Mouse (Mus musculus): Measurements from ENCODE around the gene Csad. TPM values are rescaled to one million over a fixed set of nuclear protein-coding genes. Genes with fewer than 3 reads are reported as not detected.

Gene Csad
- total and polyA plus RNA-seq, 2 experiments from 2014 or later, result 30.3 to 32.8 TPM

DNA sequence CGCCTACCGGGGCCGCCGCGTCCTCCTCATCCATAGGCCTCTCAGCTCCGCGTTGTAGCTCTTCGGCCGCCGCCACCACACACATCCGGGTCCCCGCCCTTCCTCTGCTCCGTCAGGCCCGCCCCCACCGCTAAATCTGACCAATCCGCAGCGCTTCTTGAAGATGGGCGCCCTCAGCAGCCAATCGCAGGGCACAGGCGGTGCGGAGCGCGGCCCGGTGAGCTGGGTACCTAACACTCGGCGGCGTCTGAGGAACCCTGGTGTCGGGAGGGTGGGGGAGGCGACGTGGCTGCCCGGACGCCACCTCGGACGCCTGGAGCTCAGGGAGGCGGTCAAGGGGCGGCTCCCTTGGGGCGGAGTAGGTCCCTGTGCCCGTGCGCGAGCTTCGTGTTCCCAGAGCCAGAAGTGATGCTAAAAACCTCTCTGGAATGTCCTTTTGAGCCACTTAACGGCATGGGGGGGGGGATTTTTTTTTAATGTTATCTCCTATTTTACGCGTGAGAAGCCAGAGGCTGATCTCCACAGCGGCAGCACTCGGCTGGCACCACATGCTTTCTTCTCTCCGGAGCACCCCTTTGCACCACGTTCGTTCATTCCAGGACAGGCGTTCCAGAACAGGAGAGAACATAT is 68.3 kb downstream of the Csad start, which contains the start of gene Spryd3:
Gene Spryd3 (minus strand): TSS at position 106 of the 630 bp plus-strand sequence.
- H3K4me1 ChIP-seq (ENCODE audit: insufficient read depth, low read length), result no peaks in the 10 kb centered on the region
- 0 out of 2 replicates have a peak, but pooled peaks have one; percentile 18 for TF ChIP-seq CTCF (IDR thresholded peaks at IDR 0.05)
- ATAC-seq (ENCODE audit: low FRiP score) (peak; percentile 99), DNase-seq (ENCODE audit: low spot score) (peak; percentile 96)
- H3K9me3 ChIP-seq (ENCODE audit: low read length), result no peaks in the 10 kb centered on the region
- peak within 1 kb of the TSS; percentile 80 for H3K9ac ChIP-seq (replicated peaks; ENCODE audit: low read length, poor library complexity, severe bottlenecking)
- peaks cover 15% of the 10 kb centered on the region for H3K36me3 ChIP-seq (ENCODE audit: insufficient read depth, low read length)
- peak within 1 kb of the TSS; percentile 77 for H3K27ac ChIP-seq (ENCODE audit: low read depth, low read length)
- H3K4me3 ChIP-seq (ENCODE audit: low read depth, low read length), result peak within 1 kb of the TSS; percentile 75
- WGBS, result under 1% methylated on average over 50 of the region's 50 CpGs
- peak within 1 kb of the TSS; percentile 72 for H3K4me2 ChIP-seq (ENCODE audit: low read depth, low read length, poor library complexity, severe bottlenecking)
- H3K27me3 ChIP-seq (ENCODE audit: insufficient read depth, low read length), result no peaks in the 10 kb centered on the region

DNA sequence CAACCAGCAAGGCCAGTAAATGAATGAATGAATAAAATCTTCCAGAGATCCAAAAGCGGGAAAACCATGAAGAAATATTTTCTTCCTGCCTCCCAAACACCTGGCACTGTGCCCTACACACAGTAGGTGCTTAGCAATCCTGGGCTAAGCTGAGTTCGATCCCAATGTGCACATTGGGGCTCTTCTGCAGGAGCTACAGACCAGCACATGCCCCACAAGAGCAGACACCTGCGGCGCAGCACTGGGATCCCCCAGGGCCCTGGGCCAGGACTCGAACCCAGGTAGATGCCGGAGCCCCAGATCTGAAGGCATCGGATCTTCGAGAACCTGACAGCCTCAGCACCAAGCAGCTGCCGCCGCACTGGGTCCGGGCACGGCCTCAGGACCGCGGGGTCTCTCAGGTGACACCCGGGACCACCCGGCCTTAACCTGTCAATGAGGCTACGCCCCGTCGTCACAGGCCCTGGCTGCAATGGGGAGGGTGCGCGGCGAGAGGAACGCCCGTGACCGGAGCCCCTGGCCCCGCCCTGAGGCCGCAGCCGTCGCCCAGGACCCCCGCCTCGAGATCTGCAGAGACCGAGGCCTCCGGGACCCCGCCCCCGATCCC is 68.9 kb downstream of the Csad start:
- peak overlapping the region; percentile 72 for H3K4me2 ChIP-seq (ENCODE audit: low read depth, low read length, poor library complexity, severe bottlenecking)
- H3K4me1 ChIP-seq (ENCODE audit: insufficient read depth, low read length), result no peaks in the 10 kb centered on the region
- peak overlapping the region; percentile 80 for H3K9ac ChIP-seq (replicated peaks; ENCODE audit: low read length, poor library complexity, severe bottlenecking)
- peak overlapping the region; percentile 77 for H3K27ac ChIP-seq (ENCODE audit: low read depth, low read length)
- 2% methylated on average over 34 of the region's 35 CpGs for WGBS
- H3K9me3 ChIP-seq (ENCODE audit: low read length), result no peaks in the 10 kb centered on the region
- peaks cover 19% of the 10 kb centered on the region for H3K36me3 ChIP-seq (ENCODE audit: insufficient read depth, low read length)
- H3K4me3 ChIP-seq (ENCODE audit: low read depth, low read length), result peak overlapping the region; percentile 75
- no peak for TF ChIP-seq CTCF (IDR thresholded peaks at IDR 0.05)
- no peaks in the 10 kb centered on the region for H3K27me3 ChIP-seq (ENCODE audit: insufficient read depth, low read length)
- peak; percentile 68 for ATAC-seq (ENCODE audit: low FRiP score)
- DNase-seq (ENCODE audit: low spot score), result no peak

DNA sequence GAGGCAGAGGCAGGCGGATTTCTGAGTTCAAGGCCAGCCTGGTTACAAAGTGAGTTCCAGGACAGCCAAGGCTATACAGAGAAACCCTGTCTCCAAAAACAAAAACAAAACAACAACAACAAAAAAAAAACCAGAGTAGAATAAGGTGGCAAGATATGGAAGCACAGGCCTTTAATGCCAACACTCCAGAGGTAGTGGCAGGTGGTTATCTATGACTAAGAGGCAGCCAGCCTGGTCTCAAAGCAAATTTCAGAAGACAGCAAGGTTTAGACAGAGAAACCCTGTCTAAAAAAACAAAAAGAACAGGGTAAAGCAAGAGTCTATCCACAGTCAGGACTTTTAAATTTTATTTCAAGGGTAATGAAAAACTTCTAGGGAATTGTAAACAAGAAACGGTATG is 69.8 kb downstream of the Csad start:
- Histone ChIP-seq H3K9me3 (ENCODE audit: low read length) (no peaks in the 10 kb centered on the region), H3K27ac (ENCODE audit: low read depth, low read length) (no peak overlapping the region), H3K9ac (replicated peaks; ENCODE audit: low read length, poor library complexity, severe bottlenecking) (no peak overlapping the region), H3K4me3 (ENCODE audit: low read depth, low read length) (peak overlapping the region; percentile 75), H3K27me3 (ENCODE audit: insufficient read depth, low read length) (no peaks in the 10 kb centered on the region), H3K4me1 (ENCODE audit: insufficient read depth, low read length) (no peaks in the 10 kb centered on the region), H3K36me3 (ENCODE audit: insufficient read depth, low read length) (peaks cover 28% of the 10 kb centered on the region), H3K4me2 (ENCODE audit: low read depth, low read length, poor library complexity, severe bottlenecking) (peak overlapping the region; percentile 72)
- WGBS, result 82% methylated on average over 2 of the region's 2 CpGs
- no peak for TF ChIP-seq CTCF (IDR thresholded peaks at IDR 0.05)
- DNase-seq (ENCODE audit: low spot score), result no peak
- no peak for ATAC-seq (ENCODE audit: low FRiP score)

DNA sequence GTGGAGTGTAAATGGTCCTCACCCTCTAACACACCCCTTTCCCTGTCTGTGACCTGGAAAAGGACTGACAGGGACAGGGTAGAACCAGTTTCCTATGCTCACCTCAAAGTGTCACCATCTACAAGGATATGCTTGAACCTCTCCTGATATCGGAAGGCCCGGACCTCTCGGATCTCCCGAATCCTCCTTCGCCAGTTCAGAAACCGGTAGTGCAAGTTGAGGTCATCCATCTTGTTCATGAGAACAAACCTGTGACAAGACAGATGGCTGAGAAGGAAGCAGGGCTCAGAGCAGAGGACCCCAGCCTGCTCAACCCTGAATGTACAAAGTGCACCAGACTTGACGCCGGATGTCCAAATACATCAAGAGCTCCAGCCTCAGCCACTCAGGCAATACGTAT is 71.2 kb downstream of the Csad start:
- DNase-seq (ENCODE audit: low spot score) (no peak), ATAC-seq (ENCODE audit: low FRiP score) (no peak)
- no peaks in the 10 kb centered on the region for H3K9me3 ChIP-seq (ENCODE audit: low read length)
- H3K36me3 ChIP-seq (ENCODE audit: insufficient read depth, low read length), result peaks cover 34% of the 10 kb centered on the region
- H3K27ac ChIP-seq (ENCODE audit: low read depth, low read length), result no peak overlapping the region
- no peaks in the 10 kb centered on the region for H3K4me1 ChIP-seq (ENCODE audit: insufficient read depth, low read length)
- H3K4me3 ChIP-seq (ENCODE audit: low read depth, low read length), result no peak overlapping the region
- no peak overlapping the region for H3K9ac ChIP-seq (replicated peaks; ENCODE audit: low read length, poor library complexity, severe bottlenecking)
- no peaks in the 10 kb centered on the region for H3K27me3 ChIP-seq (ENCODE audit: insufficient read depth, low read length)
- WGBS, result 90% methylated on average over 9 of the region's 9 CpGs
- TF ChIP-seq CTCF (IDR thresholded peaks at IDR 0.05), result no peak
- no peak overlapping the region for H3K4me2 ChIP-seq (ENCODE audit: low read depth, low read length, poor library complexity, severe bottlenecking)

Other genes starting within 250 kb of the Csad start
- gene Krt8, start 200.2 kb downstream of the Csad start, total RNA-seq (2014; rRNA removed), result 0.61 and 1.6 TPM in 2 replicates
- gene Krt8, start 200.2 kb downstream of the Csad start, polyA plus RNA-seq (2015; fragmentation: Nextera tagmentation; extraction: Ambion mirVana), result 0.60 and 0.63 TPM in 2 replicates
- 0.99 and 1.7 TPM in 2 replicates for gene Krt18, start 176.5 kb downstream of the Csad start, total RNA-seq (2014; rRNA removed)
- 1.8 and 2.1 TPM in 2 replicates for gene Krt18, start 176.5 kb downstream of the Csad start, polyA plus RNA-seq (2015; fragmentation: Nextera tagmentation; extraction: Ambion mirVana)
- 161 and 169 TPM in 2 replicates for gene Eif4b, start 131.0 kb downstream of the Csad start, total RNA-seq (2014; rRNA removed)
- gene Eif4b, start 131.0 kb downstream of the Csad start, polyA plus RNA-seq (2015; fragmentation: Nextera tagmentation; extraction: Ambion mirVana), result 65.8 and 68.2 TPM in 2 replicates
- 18.1 and 20.4 TPM in 2 replicates for gene Tns2, start 104.3 kb downstream of the Csad start, total RNA-seq (2014; rRNA removed)
- gene Tns2, start 104.3 kb downstream of the Csad start, polyA plus RNA-seq (2015; fragmentation: Nextera tagmentation; extraction: Ambion mirVana), result 5.1 and 6.3 TPM in 2 replicates
- gene Spryd3, start 68.5 kb downstream of the Csad start, total RNA-seq (2014; rRNA removed), result 120 and 134 TPM in 2 replicates
- 118 and 120 TPM in 2 replicates for gene Spryd3, start 68.5 kb downstream of the Csad start, polyA plus RNA-seq (2015; fragmentation: Nextera tagmentation; extraction: Ambion mirVana)
- 11.9 and 13.6 TPM in 2 replicates for gene Igfbp6, start 60.4 kb downstream of the Csad start, total RNA-seq (2014; rRNA removed)
- gene Igfbp6, start 60.4 kb downstream of the Csad start, polyA plus RNA-seq (2015; fragmentation: Nextera tagmentation; extraction: Ambion mirVana), result 9.9 and 12.7 TPM in 2 replicates
- gene Soat2, start 54.2 kb downstream of the Csad start, total RNA-seq (2014; rRNA removed), result 0.61 TPM in 1 of 2 replicates, not detected in the other
- 0.06 and 0.12 TPM in 2 replicates for gene Soat2, start 54.2 kb downstream of the Csad start, polyA plus RNA-seq (2015; fragmentation: Nextera tagmentation; extraction: Ambion mirVana)
- 42.9 and 57.7 TPM in 2 replicates for gene Zfp740, start 1.5 kb downstream of the Csad start, total RNA-seq (2014; rRNA removed)
- 25.1 and 27.6 TPM in 2 replicates for gene Zfp740, start 1.5 kb downstream of the Csad start, polyA plus RNA-seq (2015; fragmentation: Nextera tagmentation; extraction: Ambion mirVana)
- 0.88 and 1.5 TPM in 2 replicates for gene Itgb7, start 27.2 kb upstream of the Csad start, total RNA-seq (2014; rRNA removed)
- gene Itgb7, start 27.2 kb upstream of the Csad start, polyA plus RNA-seq (2015; fragmentation: Nextera tagmentation; extraction: Ambion mirVana), result 1.1 and 1.2 TPM in 2 replicates
- 4.4 and 12.6 TPM in 2 replicates for gene Rarg, start 52.8 kb upstream of the Csad start, total RNA-seq (2014; rRNA removed)
- gene Rarg, start 52.8 kb upstream of the Csad start, polyA plus RNA-seq (2015; fragmentation: Nextera tagmentation; extraction: Ambion mirVana), result 3.9 and 4.2 TPM in 2 replicates
- not detected in 2 replicates for gene Gm9918, start 65.8 kb upstream of the Csad start, total RNA-seq (2014; rRNA removed)
- gene Gm9918, start 65.8 kb upstream of the Csad start, polyA plus RNA-seq (2015; fragmentation: Nextera tagmentation; extraction: Ambion mirVana), result not detected in 2 replicates
- gene Mfsd5, start 74.7 kb upstream of the Csad start, total RNA-seq (2014; rRNA removed), result 43.3 and 59.3 TPM in 2 replicates
- gene Mfsd5, start 74.7 kb upstream of the Csad start, polyA plus RNA-seq (2015; fragmentation: Nextera tagmentation; extraction: Ambion mirVana), result 63.5 and 67.3 TPM in 2 replicates
- gene Espl1, start 91.5 kb upstream of the Csad start, total RNA-seq (2014; rRNA removed), result 2.7 and 4.5 TPM in 2 replicates
- gene Espl1, start 91.5 kb upstream of the Csad start, polyA plus RNA-seq (2015; fragmentation: Nextera tagmentation; extraction: Ambion mirVana), result 1.7 and 2.7 TPM in 2 replicates
- 145 and 153 TPM in 2 replicates for gene Pfdn5, start 121.4 kb upstream of the Csad start, total RNA-seq (2014; rRNA removed)
- 525 and 567 TPM in 2 replicates for gene Pfdn5, start 121.4 kb upstream of the Csad start, polyA plus RNA-seq (2015; fragmentation: Nextera tagmentation; extraction: Ambion mirVana)
- 63.1 and 69.1 TPM in 2 replicates for gene Myg1, start 127.0 kb upstream of the Csad start, total RNA-seq (2014; rRNA removed)
- gene Myg1, start 127.0 kb upstream of the Csad start, polyA plus RNA-seq (2015; fragmentation: Nextera tagmentation; extraction: Ambion mirVana), result 83.2 and 87.1 TPM in 2 replicates
- 21.8 and 31.1 TPM in 2 replicates for gene Aaas, start 146.0 kb upstream of the Csad start, total RNA-seq (2014; rRNA removed)
- 30.1 and 32.8 TPM in 2 replicates for gene Aaas, start 146.0 kb upstream of the Csad start, polyA plus RNA-seq (2015; fragmentation: Nextera tagmentation; extraction: Ambion mirVana)
- gene Sp7, start 162.5 kb upstream of the Csad start, total RNA-seq (2014; rRNA removed), result 0.47 and 0.60 TPM in 2 replicates
- gene Sp7, start 162.5 kb upstream of the Csad start, polyA plus RNA-seq (2015; fragmentation: Nextera tagmentation; extraction: Ambion mirVana), result 0.10 and 0.31 TPM in 2 replicates
- gene Sp1, start 201.4 kb upstream of the Csad start, total RNA-seq (2014; rRNA removed), result 20.9 and 25.6 TPM in 2 replicates
- 2.2 and 2.8 TPM in 2 replicates for gene Sp1, start 201.4 kb upstream of the Csad start, polyA plus RNA-seq (2015; fragmentation: Nextera tagmentation; extraction: Ambion mirVana)
- 0.38 and 0.85 TPM in 2 replicates for gene Amhr2, start 240.6 kb upstream of the Csad start, total RNA-seq (2014; rRNA removed)
- 0.60 and 1.0 TPM in 2 replicates for gene Amhr2, start 240.6 kb upstream of the Csad start, polyA plus RNA-seq (2015; fragmentation: Nextera tagmentation; extraction: Ambion mirVana)

Measured in midbrain, postnatal 0 days (tissue).